Mouse (Mus musculus) adrenal gland, postnatal 10 days (tissue): Measurements from ENCODE around the gene Bclaf3. TPM values are rescaled to one million over a fixed set of nuclear protein-coding genes. Genes with fewer than 3 reads are reported as not detected.
A peak's percentile ranks its signal among the peaks of the same experiment; 100 is the strongest.

Experiments
- DNase-seq: peaks from one replicate; pipeline ENCODE4 v3.0.0; 2021; ENCODE audit warnings: mixed read lengths
- total RNA-seq, 2 experiments: library from RNA; stranded (reverse); gene quantifications; 2 replicates each; pipeline ENCODE4 v1.2.3; 2021

Gene Bclaf3
- total RNA-seq, 2 experiments from 2014 or later: 6.8 to 10.1 TPM

DNA sequence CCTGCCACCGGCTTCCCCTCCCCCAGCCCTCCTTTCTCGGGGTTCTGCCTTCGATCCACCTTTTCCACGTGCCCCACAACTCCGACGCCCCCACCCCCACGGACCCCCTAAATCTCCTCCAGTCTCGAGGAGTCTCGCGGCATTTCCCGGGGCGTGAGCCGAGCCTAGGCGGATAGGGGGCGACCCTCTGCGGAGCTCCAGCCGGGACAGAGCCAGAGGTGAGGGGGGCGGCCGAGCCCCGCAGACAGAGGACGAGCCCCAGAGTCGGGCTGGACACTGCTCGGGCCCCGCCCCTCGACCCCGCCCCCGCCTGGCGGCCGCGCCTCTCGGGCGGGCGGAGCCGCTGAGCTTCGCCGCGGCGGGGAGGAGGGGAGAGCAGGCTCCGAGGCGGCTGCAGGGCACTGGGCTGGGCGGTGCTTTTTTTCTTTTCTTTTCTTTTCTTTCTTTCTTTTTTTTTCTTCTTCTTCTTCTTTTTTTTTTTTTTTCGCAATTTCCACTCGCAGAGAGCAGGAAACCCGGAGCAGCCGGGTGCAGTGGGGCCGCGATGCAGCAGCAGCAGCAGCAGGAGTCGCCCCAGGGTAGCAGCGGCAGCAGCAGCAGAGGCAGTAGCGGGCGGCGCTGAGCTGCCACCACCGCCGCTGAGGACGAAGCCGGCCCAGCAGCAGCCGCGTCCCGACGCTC is 100.6 kb downstream of the Bclaf3 start, which contains the start of gene Sh3kbp1:
TSS of gene Sh3kbp1 (plus strand) at position 366 of the 681 bp plus-strand sequence.
- DNase-seq: peak; percentile 86

DNA sequence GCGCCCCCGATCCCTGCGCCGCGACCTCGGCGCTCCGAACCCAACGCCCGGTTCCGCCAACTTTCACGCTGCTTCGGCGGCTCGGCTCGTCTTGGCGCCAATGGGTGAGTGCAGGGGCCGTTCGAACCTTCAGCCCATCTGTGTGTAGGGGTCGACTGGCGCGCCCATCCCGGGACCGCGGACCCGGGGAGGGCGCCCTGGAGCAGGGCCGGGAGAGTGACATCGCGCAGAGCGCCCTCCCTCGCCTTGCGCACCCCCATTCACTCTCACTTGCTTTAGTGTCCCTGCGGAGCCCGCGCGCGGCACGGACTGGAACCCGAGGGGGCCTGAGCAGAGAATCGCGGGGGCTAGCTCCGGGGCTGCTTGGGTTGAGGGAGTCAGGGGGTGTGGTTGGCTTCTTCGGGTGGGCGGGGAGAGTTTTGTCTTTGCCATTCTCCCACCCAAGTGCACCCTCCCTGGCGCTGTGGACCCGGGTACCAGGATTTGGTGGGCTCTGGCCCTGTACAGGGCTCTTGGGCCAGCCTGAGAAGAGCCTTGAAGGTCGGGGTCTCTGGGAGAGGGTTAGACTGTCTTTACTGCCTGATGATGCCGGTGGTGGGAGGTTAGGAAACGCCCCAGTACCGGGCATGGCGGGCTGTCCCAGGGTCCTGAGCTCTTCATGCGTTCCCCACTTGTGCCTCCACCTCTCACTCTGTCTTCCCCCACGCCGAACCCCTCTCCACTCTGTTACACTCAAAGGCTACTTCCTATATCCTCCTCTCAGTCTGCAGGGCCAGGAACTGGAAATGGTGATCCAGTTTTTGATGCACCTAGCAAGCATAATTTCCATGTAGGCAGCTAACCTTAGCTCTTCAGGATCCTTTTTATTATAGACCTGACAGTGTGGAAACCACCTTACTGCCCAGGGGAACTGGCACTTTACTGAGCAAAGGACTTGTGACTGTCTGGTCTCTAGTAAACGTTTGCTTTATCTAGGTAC is 101.4 kb downstream of the Bclaf3 start:
- peak; percentile 42 for DNase-seq

DNA sequence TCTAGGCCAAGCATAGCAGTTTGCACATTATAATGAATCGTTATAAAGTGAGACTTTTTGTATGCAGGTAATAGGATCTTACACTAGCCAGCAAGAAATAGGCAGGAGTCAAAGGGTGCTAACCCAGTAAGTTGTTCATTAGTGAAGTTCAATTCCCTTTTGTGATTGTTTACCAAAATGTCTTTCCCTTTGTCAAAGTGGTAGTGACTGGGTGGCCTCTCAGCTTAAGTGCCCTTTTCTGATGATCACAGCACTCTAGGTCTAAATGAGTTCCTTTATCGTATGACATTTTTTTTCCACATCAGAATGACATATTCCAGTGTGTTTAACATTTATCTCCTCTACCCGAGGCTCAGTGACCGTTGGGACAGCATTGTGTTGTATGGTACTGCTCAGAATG is 102.1 kb downstream of the Bclaf3 start:
- DNase-seq: no peak

DNA sequence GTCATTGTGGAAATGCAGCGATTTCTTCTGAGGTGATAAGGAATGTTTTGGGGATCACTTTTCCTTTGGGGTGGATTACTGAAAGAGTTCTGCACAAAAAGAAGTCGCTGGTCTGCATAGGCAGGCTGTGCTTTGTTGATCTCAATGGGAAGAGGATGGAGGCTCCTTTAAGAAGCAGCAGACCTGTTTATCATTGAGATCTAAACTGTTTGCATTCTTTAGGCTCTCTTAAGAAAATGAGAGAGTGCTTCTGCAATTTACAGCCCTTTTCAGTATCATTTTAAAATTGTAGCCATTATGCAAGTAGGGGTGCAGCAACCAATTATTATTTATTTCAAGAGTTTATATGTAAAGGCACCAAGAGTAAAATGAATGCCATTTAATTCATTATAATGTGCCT is 102.7 kb downstream of the Bclaf3 start:
- no peak for DNase-seq

DNA sequence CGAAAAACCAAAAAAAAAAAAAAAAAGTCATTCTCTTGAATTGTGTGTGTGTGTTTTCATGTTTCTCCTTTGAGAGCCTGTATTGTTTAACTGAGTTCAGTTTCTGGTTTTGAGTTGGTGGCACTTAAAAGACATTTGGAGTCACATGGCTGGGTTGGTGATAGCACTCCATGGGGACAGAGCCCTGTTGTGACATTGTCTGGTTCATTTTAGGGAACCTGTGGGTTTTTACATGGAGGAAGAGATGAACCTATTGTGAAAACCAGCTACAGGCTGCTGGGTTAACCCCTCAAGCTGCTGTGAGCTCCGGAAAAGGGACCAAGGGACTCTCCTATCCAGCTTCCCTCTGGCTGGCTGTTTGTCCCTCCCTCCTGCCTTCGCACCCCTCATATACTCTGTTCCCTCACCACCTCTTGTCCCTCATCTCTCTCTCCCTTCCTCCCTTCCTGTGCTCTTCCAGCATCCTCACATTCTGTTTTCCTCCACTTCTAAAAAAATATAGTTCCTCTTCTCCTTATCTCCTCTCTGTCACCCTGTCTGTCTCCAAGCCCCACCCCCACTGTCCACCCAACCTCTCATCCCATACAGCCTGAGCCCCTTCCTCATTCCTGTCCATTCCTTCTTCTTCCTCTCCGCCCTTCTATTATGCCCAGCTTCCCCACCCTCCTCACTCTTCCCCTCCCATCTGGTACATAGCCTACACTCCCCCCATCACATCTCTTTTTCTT is 112.2 kb downstream of the Bclaf3 start:
- no peak for DNase-seq

DNA sequence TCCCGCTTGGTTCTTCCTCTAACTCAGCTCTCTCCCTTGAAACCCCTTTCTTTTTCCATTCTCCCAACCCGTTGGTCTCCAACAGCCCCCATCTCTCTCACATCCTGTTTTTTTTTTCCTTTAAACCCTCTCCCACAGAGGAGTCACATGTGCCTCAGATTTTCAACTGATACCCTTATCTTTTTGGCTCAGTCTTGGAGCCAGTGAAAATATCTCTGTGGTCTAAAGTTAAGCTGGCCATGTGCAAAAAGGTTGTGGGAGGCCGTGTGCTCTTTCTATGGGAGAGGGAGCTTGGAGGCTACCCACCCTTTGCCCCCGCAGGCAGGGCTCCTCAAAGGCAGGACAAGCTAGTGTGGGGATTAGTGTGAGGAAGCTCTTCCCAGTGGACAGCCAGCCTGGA is 113.5 kb downstream of the Bclaf3 start:
- DNase-seq: no peak

Other genes with a start within 250 kb of the Bclaf3 start
- gene Eif1ax, start 154.5 kb upstream of the Bclaf3 start, total RNA-seq: 100 to 1,000 TPM in 1 of 2 experiments, 10 to 100 TPM in 1; 96.9 to 101 TPM
- gene Map7d2, start 112.1 kb upstream of the Bclaf3 start, total RNA-seq: 1 to 10 TPM; 2.6 to 3.1 TPM
- gene Sh3kbp1, start 100.6 kb downstream of the Bclaf3 start, total RNA-seq: 10 to 100 TPM; 52.6 to 58.7 TPM